Mouse (Mus musculus): ENCODE data around the gene Dedd2.
"Not testable (repeated sequence)": the region's sequence is repeated elsewhere in the genome, so short reads cannot be mapped to it uniquely, and the experiment has no call there.

The Dedd2 gene

GRCm38 (mm10) chr7:25220457-25221101 lies at the start of gene Dedd2:
Dedd2 (minus strand) TSS chr7:25220615.
- DNase-seq (ENCODE audit: low spot score): no peak

DNA sequence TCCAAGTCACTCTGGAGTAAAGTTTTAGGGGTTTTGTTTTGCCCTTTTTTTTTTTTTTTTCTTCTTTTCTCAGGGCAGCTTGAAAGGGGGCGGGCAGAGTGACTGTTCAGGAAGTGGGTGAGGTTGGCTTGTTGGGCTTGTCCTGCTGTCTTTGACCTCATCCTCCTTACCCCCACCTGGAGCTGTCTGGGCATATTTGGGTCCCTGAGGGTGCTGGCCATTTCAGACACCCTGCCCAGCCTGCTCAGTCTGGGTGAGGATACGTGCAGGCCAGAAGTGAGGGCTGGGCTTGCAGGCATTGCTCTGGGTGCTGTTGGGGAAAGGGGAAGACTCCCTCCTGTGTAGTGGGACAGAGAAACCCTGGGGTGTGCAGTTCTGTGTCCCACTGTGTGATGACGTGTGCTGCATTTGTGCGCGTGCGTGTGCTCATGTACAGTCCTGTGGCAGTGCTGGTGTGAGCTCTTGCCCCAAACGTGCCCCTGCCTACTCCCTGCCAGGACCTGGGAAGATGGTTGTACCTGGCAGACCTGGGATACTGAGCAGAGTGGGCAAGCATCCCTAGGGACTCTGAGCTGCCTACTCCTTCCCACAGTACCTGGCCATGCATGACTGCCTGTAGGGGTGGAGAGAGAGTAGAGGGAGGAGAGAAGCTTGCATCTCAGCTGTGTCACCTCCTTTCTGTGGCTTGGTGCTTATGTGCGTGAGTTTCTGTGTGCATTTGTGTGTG lies 49.3 kb upstream of the Dedd2 start:
- DNase-seq (ENCODE audit: low spot score): no peak

GRCm38 (mm10) chr7:25269029-25269428 lies 48.6 kb upstream of the Dedd2 start:
- DNase-seq (ENCODE audit: low spot score): no peak

DNA sequence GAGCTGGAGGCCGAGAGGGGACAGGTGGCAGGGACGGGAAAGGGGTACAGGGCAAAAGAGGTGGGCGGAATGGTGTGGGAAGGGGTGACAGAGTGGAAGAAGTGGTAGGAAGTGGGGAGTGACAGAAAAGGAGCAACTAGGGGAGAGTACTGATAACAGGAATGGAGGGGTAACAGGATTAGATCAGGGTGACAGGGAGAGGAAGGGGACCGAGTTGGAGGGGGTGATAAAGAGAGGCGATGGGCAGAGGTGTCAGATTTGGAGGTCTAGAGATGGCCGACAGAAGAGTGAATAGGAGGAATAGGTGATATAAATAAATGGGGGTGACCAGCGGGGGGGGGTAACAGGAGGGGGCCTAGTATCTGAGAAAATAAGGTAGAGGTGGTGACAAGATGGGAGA lies 48.2 kb upstream of the Dedd2 start:
- no peak for DNase-seq (ENCODE audit: low spot score)

DNA sequence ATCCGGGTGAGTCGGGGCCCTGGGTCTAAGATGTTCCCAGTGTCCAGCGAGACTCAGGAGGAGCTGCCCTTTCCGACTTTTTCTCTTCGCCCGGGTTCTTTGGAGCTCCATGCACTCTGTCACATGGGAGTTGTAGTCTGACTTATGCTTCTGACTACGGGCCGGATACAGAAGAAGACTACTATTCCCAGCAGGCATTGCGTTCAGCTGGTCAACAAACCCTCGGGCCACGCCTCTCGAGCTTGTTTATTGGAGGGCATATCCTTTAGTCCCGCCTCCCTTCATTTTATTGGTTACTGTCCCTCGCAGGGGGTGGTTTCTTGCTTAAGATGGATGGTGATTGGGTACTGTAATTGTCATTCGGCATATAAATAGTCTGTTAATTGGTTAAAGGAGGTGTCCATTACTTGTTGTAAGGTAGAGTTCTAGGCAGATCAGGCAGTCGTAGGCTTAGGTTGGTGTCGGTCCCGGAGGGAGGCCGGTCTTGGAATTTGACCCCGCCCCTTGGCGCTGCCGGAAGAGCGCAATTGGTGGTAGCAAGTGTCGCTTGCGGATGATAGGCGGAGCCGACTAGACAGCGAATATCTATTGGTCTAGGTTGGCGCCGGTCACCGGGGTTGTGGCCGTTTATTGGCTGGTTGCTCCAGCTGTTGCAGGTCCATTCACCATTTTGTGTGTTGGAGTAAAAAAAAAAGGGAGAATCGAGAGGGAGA lies 47.5 kb upstream of the Dedd2 start:
- DNase-seq (ENCODE audit: low spot score): peak; percentile 100

GRCm38 (mm10) chr7:25267301-25267750 lies 46.9 kb upstream of the Dedd2 start, which contains the start of gene Cic:
Cic (plus strand) TSS chr7:25267704.
- DNase-seq (ENCODE audit: low spot score): peak; percentile 100

- no peak for DNase-seq (ENCODE audit: low spot score)
Measured at GRCm38 (mm10) chr7:25266180-25266962, 46.0 kb upstream of the Dedd2 start.

DNA sequence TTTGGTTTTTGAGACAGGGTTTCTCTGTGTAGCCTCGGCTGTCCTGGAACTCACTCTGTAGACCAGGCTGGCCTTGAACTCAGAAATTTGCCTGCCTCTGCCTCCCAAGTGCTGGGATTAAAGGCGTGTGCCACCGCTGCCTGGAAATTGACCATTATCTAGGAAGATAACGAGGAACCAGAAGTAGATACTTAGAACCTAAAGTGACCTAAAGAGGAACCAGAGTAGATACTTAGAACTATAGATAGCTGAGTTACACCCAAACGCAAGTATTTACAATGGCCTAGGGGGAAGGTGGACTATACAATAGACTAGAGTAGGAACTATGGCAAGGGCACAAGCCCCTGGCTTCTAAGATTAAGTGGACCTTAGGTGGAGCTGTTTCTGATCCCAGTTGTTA lies 45.3 kb upstream of the Dedd2 start:
- not testable (repeated sequence) for DNase-seq (ENCODE audit: low spot score)

DNA sequence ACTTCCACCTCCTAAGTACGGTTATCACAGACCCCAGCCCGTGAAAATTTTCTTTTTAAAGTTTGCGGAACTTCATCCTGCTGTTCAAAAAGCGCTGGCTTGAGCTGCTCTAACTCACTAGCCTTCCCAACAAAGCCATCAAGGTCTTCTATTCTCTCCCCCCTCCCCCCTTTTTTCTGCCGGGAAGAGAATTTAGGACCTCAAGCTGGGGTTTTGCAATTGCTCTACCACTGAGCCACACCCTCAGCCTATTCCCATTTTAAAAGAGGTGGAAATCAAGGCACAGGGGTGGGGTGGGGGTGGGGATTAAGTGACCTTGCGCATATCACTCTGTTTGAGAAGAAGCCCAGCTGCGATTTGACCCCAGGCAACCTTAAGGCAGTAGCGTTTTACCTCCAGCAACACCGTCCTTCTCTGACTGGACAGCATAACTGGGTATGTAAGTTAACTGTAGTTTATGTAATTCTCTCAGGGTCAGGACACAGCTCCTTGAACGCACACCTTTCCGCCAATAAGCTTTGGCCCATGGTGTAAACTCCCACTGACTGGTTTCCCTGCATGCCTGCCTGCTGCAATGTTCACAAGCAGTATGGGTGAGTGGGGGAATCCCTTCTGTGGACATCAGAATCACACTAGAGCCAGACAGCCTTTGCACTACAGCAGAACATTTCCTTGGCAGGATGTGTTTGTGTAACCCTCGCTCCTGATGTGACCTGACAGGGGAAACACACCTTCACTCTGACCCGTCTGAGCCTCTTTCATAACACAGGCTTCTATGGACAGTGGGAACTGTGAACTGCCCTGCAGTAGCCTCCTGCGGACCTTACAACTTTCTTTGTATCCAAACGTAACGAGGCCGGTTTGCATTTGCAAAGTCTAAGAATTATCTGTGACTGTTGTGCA lies 43.8 kb upstream of the Dedd2 start:
- no peak for DNase-seq (ENCODE audit: low spot score)

- no peak for DNase-seq (ENCODE audit: low spot score)
Measured at GRCm38 (mm10) chr7:25261896-25262295, 41.5 kb upstream of the Dedd2 start.

DNA sequence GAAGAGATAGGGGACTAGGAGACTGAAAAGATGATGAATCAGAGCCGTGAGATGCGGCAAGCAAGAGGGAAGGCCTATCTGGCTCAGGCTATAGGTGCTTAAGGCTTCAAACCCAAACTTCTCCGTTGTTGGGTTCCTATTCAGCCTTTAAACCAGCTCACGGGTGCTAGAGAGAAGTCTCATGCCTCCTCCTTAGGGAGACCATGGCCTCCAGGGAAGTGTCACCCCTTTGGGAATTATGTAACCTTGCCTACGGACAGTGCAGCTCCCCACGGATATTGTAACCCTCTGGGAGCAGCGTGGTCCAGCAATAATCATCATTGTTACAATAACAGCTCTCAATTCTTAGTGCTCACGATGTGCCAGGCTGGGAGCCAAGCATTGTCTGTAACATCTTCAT lies 31.4 kb upstream of the Dedd2 start:
- DNase-seq (ENCODE audit: low spot score): no peak

- peak; percentile 76 for DNase-seq (ENCODE audit: low spot score)
Measured at GRCm38 (mm10) chr7:25251071-25251791, 30.8 kb upstream of the Dedd2 start.

DNA sequence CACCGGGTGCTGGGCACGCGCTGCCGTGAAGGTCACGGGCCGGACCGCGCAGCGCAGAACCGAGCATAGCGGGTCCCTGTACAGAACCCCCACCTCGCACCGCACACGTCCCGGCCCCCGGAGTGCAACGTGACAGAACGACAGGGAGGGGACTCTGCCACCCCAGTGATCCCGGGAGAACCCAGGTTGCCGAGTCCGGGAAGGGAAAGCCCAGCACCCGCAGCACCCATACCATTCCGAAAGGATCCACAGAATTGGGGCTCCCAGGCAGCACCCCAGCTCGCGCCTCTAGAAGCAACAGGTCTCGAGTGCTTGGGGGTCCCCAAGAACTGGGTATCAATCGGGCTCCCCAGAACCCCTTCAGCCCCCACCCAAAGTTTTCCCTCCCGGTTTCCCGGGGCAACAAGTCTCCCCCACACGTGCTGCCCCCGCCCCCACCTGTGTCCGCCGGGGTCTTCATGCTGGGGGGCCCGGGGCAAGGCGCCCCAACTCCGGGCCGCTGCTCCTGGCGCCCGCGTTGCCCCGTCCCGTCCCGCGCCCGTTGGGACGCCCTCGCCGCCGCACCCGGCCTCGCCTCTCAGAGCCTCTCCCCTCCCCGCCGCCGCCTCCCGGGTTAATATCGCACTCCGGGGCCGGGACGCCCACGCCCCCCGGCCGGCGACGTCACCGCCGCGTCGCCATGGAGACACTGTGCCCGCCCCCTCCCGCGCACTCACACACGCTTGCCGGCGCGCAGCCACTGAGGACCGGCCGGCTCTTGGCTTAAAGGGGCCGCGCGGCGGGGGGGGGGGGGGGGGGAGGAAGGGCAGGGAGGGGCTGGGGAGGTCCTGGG lies 29.9 kb upstream of the Dedd2 start, which contains the start of gene Erf:
Erf (minus strand) TSS at position 621 of the 832 bp plus-strand sequence.
- DNase-seq (ENCODE audit: low spot score): peak; percentile 95

DNA sequence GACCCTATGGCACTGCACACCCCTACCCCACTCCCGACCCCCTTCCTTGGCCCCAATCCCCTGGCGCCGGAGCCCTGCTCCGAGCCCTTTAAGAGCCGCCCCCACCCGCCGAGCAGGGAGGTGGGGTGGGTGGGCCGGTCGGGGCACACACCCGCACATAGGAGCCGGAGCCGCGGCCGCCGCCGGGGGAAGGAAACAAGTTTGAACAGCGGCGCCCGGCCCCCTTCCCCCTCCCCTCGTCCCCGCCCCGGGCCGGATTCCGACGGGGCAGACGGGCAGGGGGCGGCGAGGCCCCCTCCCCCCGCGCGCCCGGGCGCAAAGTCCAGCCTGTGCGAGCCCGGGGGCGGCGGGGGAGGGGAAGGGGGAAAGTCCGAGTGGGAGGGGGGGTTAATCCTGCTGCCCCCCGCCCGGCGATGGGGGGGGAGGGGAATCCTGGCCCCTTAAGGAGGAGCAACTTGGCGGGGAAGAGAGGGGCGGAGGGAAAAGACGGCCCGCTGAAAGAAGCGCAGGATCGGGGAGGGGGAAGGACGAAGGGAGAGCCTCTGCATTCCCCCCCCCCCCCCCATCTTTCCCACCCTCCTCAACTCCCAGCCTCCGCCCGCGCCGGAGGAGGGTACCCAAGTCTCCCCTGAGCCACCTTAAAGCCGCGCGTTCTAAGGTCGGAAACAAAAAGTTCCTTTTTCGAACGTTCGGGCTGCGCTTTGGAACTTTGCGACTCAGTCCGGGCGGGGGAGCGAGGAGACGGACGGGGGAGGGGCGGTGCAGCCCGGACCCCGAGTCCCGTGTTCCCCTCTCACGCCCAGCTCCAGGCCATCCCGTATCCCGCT lies 29.1 kb upstream of the Dedd2 start:
- DNase-seq (ENCODE audit: low spot score): peak; percentile 84

DNA sequence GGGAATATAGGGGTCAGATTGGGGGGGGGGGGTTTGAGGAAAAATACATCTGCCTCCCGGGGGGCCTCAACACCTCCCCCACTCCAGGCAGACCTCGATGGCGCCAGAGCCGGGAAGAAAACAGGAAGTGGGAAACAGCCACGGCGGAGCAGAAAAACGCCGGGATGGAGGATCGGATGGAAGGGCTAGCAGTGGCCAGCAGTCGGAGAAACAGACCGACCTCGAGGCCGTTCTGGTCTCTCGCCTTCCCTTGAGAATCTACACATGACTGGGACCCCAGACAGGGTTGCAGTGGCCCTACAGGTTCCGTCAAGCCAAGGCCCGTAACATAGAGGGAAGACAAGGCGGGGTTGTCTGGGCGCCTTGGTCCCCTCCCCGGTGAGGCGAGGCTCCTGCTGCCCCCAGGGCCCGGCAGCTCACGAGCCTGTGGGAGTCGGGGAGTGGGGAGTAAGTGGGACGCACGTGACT lies 28.5 kb upstream of the Dedd2 start:
- peak; percentile 56 for DNase-seq (ENCODE audit: low spot score)

DNA sequence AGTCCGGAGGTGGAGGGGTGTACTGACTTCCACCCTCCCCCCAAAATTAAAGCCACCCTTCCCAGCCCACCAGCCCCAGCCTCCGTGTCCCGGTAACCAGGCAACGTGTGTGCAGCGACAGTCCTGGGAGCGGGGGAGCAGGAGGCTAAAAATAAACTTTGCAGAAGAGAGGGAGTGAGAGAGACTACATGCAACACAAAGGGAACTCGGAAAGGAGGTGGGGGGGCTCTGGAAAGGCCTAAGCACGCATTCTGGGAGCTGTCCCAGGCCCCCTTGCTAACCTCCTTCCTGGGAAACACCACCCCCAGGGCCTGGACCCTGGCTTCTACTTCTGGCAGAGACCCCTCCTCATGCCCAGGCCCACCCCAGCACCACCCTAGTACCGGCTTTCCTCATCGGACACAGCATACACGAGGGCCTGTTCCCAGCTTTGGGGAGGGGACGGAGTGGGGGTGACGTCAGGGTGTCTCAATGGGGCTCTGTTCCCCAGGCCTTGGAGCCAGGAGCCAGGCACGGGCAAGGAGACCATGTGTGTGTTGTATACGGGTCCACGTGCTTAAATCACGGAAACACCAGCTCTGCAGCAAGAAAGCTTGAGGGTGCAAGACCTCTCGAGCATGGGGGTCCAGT lies 27.7 kb upstream of the Dedd2 start:
- DNase-seq (ENCODE audit: low spot score): peak; percentile 48

DNA sequence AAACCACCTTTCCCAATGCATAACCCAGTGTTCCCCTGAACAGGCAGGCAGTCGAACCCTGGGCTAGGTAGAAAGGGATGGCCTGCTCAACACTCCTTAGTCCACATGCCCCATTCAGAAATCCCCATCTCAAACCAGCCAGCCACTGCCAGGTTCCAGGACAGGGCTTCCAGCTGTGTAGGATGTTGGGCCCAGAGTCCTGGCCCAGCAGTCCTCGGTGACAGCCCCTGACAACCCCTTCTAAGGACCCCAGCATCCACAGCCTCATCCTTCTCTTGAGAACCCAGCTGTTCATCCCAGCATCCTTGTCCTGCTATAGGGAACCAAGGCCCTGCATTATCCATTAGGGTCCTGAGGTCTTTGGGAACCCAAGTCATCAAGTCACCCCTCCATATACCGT lies 27.1 kb upstream of the Dedd2 start:
- DNase-seq (ENCODE audit: low spot score): no peak

DNA sequence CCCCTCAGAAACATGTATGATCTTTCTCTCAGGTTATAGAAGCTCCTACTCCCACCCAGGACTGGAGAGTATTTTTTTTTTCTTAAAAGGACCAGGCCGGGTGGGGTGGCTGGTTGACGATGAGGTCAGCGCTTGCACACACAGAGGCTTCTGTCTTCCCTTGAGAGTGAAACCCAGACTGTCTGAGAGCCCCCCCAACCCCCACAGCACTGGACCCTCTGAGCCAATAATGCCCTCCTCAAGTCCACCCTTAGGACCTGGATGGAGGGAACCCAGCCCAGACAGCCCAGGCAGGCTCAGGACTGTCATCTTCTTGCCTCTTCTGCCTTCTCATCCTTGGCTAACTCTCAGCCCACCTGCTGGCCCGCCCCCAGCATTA lies 26.3 kb upstream of the Dedd2 start:
- no peak for DNase-seq (ENCODE audit: low spot score)

Data from embryo, embryonic 10 days (tissue).